Mouse (Mus musculus) G1E (cell line): ENCODE measurements around the gene Pias1.

Source experiments
- CTCF ChIP-seq: IDR thresholded peaks from 2 replicates; pipeline ENCODE4 v1.5.1; 2012; ENCODE audit warnings: low read depth, low read length, inconsistent platforms, mixed read lengths
- GATA1 ChIP-seq: IDR thresholded peaks from 2 replicates; pipeline ENCODE4 v1.6.1; 2012; ENCODE audit warnings: borderline replicate concordance, low read length, inconsistent platforms, mixed read lengths
- GATA2 ChIP-seq: IDR thresholded peaks from 2 replicates; pipeline ENCODE4 v1.6.1; 2012; ENCODE audit warnings: low read depth, low read length, inconsistent platforms, borderline replicate concordance
- TAL1 ChIP-seq: conservative IDR thresholded peaks from 2 replicates; pipeline ENCODE4 v1.6.1; 2012; ENCODE audit warnings: low read depth, low read length, inconsistent platforms, mixed read lengths

GRCm38 (mm10) chr9:62975830-62976229, 11.9 kb downstream of the Pias1 start:
- TF ChIP-seq CTCF, result no peak
- TF ChIP-seq GATA1, result no peak
- no peak for TF ChIP-seq TAL1
- TF ChIP-seq GATA2, result no peak
